Mouse (Mus musculus) embryonic fibroblast, embryonic 13.5 days (primary cell): Measurements from ENCODE around the gene Nup62.

ENCODE experiments used
- CTCF ChIP-seq: IDR thresholded peaks from 2 replicates; pipeline ENCODE4 v1.5.1; 2011; ENCODE audit warnings: mild to moderate bottlenecking, control low read depth, low read length, moderate library complexity, borderline replicate concordance; ENCODE audit not compliant: insufficient read depth
- POLR2A ChIP-seq: IDR thresholded peaks from 2 replicates; pipeline ENCODE4 v1.6.1; 2011; ENCODE audit warnings: low read depth, mild to moderate bottlenecking, control low read depth, low read length, moderate library complexity

- TF ChIP-seq CTCF = no peak
- peak; percentile 67 for TF ChIP-seq POLR2A
These were observed 41.2 kb downstream of the Nup62 start, which contains the start of gene Pnkp for GRCm38 (mm10) chr7:44857042-44857552.
